23 mouse cellular contexts compared by ENCODE assay signal in genomic region chr3:83915102-83915501, GRCm38 (mm10).
A peak's percentile ranks its signal among the peaks of the same experiment; 100 is the strongest.
DNase-seq lines count a peak whose midpoint lies in the region; TF ChIP-seq lines count a peak whose summit lies in the region.
"Had no signal": no experiment of that assay in that cellular context is flagged by ENCODE, and none has a peak within 500 bp of the region (broad histone marks: within the 10 kb centered on the region; RNA-seq: fewer than 3 reads in every experiment).

No protein-coding gene starts in this region.

- H3K79me2 ChIP-seq in MEL (ENCODE audit: control insufficient read depth, insufficient read depth, low read length, poor library complexity) = no peaks in the 10 kb centered on the region

- H3K4me1 ChIP-seq in MEL (ENCODE audit: control insufficient read depth in 1 of 2, insufficient read depth in 2 of 2, low read length in 2 of 2) = no peaks in the 10 kb centered on the region
- H3K4me1 ChIP-seq: embryonic facial prominence, embryonic 13.5 days; heart, embryonic 13.5 days; hindbrain, embryonic 12.5 days; kidney, embryonic 15.5 days; limb, embryonic 10.5 days; liver, embryonic 15.5 days; lung, embryonic 15.5 days; megakaryocyte, embryonic 14.5 days; midbrain, embryonic 13.5 days had no signal

- no peaks in the 10 kb centered on the region for H3K9me3 ChIP-seq in MEL (replicated peaks; ENCODE audit: insufficient read depth, low read length)
- H3K9me3 ChIP-seq: embryonic facial prominence, embryonic 13.5 days; G1E; heart, embryonic 13.5 days; hindbrain, embryonic 12.5 days; kidney, embryonic 15.5 days; limb, embryonic 10.5 days; liver, embryonic 15.5 days; lung, embryonic 15.5 days; megakaryocyte, embryonic 14.5 days; midbrain, embryonic 13.5 days had no signal

- TF ChIP-seq EP300 in MEL (IDR thresholded peaks at IDR 0.05; ENCODE audit: low read depth in 1 of 2, low read length in 2 of 2) = no peak

- no peak overlapping the region for H3K4me3 ChIP-seq in MEL (ENCODE audit: control insufficient read depth in 1 of 2, insufficient read depth in 1 of 2, low read depth in 2 of 2, low read length in 2 of 2)
- H3K4me3 ChIP-seq: embryonic facial prominence, embryonic 13.5 days; erythroblast, embryonic 14.5 days; heart, embryonic 13.5 days; hindbrain, embryonic 12.5 days; kidney, embryonic 15.5 days; left cerebral cortex, adult 2 months; limb, embryonic 10.5 days; liver, embryonic 15.5 days; lung, embryonic 15.5 days; megakaryocyte, embryonic 14.5 days; midbrain, embryonic 13.5 days had no signal

- no peak for TF ChIP-seq POLR2A in MEL (IDR thresholded peaks at IDR 0.05; ENCODE audit: control insufficient read depth in 1 of 2, insufficient read depth in 1 of 2, low read depth in 1 of 2, low read length in 2 of 2, poor library complexity in 1 of 2)

- H3K9ac ChIP-seq in MEL (ENCODE audit: control insufficient read depth, low read depth, low read length, poor library complexity, severe bottlenecking) = no peak overlapping the region
- H3K9ac ChIP-seq: embryonic facial prominence, embryonic 13.5 days; heart, embryonic 13.5 days; hindbrain, embryonic 12.5 days; kidney, embryonic 15.5 days; liver, embryonic 15.5 days; lung, embryonic 15.5 days; midbrain, embryonic 13.5 days had no signal

- H3K27ac ChIP-seq in MEL (ENCODE audit: control insufficient read depth, low read depth, low read length) = no peak overlapping the region
- H3K27ac ChIP-seq: embryonic facial prominence, embryonic 13.5 days; heart, embryonic 13.5 days; hindbrain, embryonic 12.5 days; kidney, embryonic 15.5 days; left cerebral cortex, adult 2 months; limb, embryonic 10.5 days; liver, embryonic 15.5 days; lung, embryonic 15.5 days; midbrain, embryonic 13.5 days had no signal

- peaks cover 0 to 4% of the 10 kb centered on the region in 2 experiments; a peak in 2 of 4 replicates for H3K36me3 ChIP-seq in MEL (ENCODE audit: control insufficient read depth in 1 of 2, insufficient read depth in 2 of 2, low read length in 2 of 2)

- peak; percentile 36 to 48 for DNase-seq in adrenal gland, postnatal 36 days
- DNase-seq in adrenal gland, adult 18-20 months (ENCODE audit: low spot score in 2 of 2) = no peak
- peak; percentile 49 for DNase-seq in right cerebral cortex, adult 18-20 months
- no peak for DNase-seq in right cerebral cortex, postnatal 14 days
- DNase-seq in MEL (ENCODE audit: low read depth, low spot score) (peak; percentile 16), MN1 (ENCODE audit: low spot score) (no peak)
- DNase-seq in fibroblast of lung, adult 2 months (ENCODE audit: low read depth) = peak; percentile 5
- no peak for DNase-seq in kidney, adult 11 months
- DNase-seq: gastrocnemius, postnatal 25 days; thymus, postnatal 14 days had no signal

- no peaks in the 10 kb centered on the region for H3K27me3 ChIP-seq in MEL (ENCODE audit: control insufficient read depth in 1 of 2, insufficient read depth in 2 of 2, low read length in 2 of 2)
- H3K27me3 ChIP-seq: CH12.LX; embryonic facial prominence, embryonic 13.5 days; heart, embryonic 13.5 days; hindbrain, embryonic 12.5 days; kidney, embryonic 15.5 days; liver, embryonic 15.5 days; lung, embryonic 15.5 days; megakaryocyte, embryonic 14.5 days; midbrain, embryonic 13.5 days had no signal

- no peak for TF ChIP-seq CTCF in MEL (IDR thresholded peaks at IDR 0.05 in 2 of 3, conservative IDR thresholded peaks at IDR 0.05 in 1 of 3; ENCODE audit: control insufficient read depth in 1 of 3, insufficient read depth in 1 of 3, low read depth in 2 of 3, low read length in 3 of 3, poor library complexity in 1 of 3, severe bottlenecking in 1 of 3)

- TF ChIP-seq RAD21 in MEL (IDR thresholded peaks at IDR 0.05; ENCODE audit: low read depth, low read length) = no peak

TF ChIP-seq in MEL, 35 proteins besides CTCF, POLR2A, EP300 and RAD21:
- TF ChIP-seq SIN3A (IDR thresholded peaks at IDR 0.05; ENCODE audit: low read length) (no peak), ETS1 (IDR thresholded peaks at IDR 0.05; ENCODE audit: low read depth, low read length) (no peak), ELF1 (IDR thresholded peaks at IDR 0.05; ENCODE audit: low read depth, low read length) (no peak), MAX (IDR thresholded peaks at IDR 0.05; ENCODE audit: low read length) (no peak), E2F4 (IDR thresholded peaks at IDR 0.05; ENCODE audit: borderline replicate concordance, low read depth, low read length) (no peak), UBTF (IDR thresholded peaks at IDR 0.05; ENCODE audit: borderline replicate concordance, insufficient read depth, low read depth, low read length) (no peak), MAZ (IDR thresholded peaks at IDR 0.05; ENCODE audit: low read depth, low read length) (no peak), MEF2A (IDR thresholded peaks at IDR 0.05; ENCODE audit: extremely low read depth, insufficient replicate concordance, low read depth, low read length, poor library complexity, severe bottlenecking) (no peak), MXI1 (IDR thresholded peaks at IDR 0.05; ENCODE audit: low read depth, low read length) (no peak), RCOR1 (IDR thresholded peaks at IDR 0.05; ENCODE audit: low read depth, low read length) (no peak)

Comparison
In these comparisons a context has a peak if more than half of its experiments do, and no peak if none do; other contexts are left out.
1. DNase-seq: peak in adrenal gland, postnatal 36 days (2 of 2), right cerebral cortex, adult 18-20 months (single experiment), MEL (single experiment) and fibroblast of lung, adult 2 months (single experiment); none in adrenal gland, adult 18-20 months (0 of 2), right cerebral cortex, postnatal 14 days (single experiment), MN1 (single experiment) and kidney, adult 11 months (single experiment).